Mouse (Mus musculus) adrenal gland (tissue): ENCODE measurements around the gene Cask.

Experiments used
- intact Hi-C: fragments of 180-260 bp; cut with DNase I; formaldehyde crosslinking; loops from one replicate; pipeline ENCODE4 v1.15.1; 2025

Gene Cask

GRCm38 (mm10) chrX:13725573-13726403 lies 125.4 kb downstream of the Cask start:
- intact Hi-C loops: no loop called here

GRCm38 (mm10) chrX:13720296-13720829 lies 130.8 kb downstream of the Cask start:
- intact Hi-C loops: no loop called here

GRCm38 (mm10) chrX:13718283-13718682 lies 132.9 kb downstream of the Cask start:
- intact Hi-C loops: loop anchor here (10.0 kb wide), 1 partner anchor 127 kb away; no protein-coding TSS in a partner anchor

- intact Hi-C loops: loop anchor here (10.0 kb wide), 1 partner anchor 128 kb away; no protein-coding TSS in a partner anchor
These were observed 134.2 kb downstream of the Cask start for GRCm38 (mm10) chrX:13716796-13717569.

GRCm38 (mm10) chrX:13710174-13710573 lies 141.0 kb downstream of the Cask start:
- intact Hi-C loops: loop anchor here (10.0 kb wide), 1 partner anchor 135 kb away; no protein-coding TSS in a partner anchor

GRCm38 (mm10) chrX:13705051-13705450 lies 146.1 kb downstream of the Cask start:
- intact Hi-C loops: no loop called here

- intact Hi-C loops: no loop called here
These were observed 150.5 kb downstream of the Cask start for GRCm38 (mm10) chrX:13700681-13701080.

- intact Hi-C loops: no loop called here
These were observed 159.3 kb downstream of the Cask start for GRCm38 (mm10) chrX:13691865-13692264.

- intact Hi-C loops: no loop called here
These were observed 162.8 kb downstream of the Cask start for GRCm38 (mm10) chrX:13688356-13688755.

GRCm38 (mm10) chrX:13686589-13686988 lies 164.6 kb downstream of the Cask start:
- intact Hi-C loops: no loop called here

GRCm38 (mm10) chrX:13681748-13682147 lies 169.4 kb downstream of the Cask start:
- intact Hi-C loops: no loop called here

GRCm38 (mm10) chrX:13673001-13673400 lies 178.2 kb downstream of the Cask start:
- intact Hi-C loops: no loop called here

- intact Hi-C loops: no loop called here
These were observed 180.8 kb downstream of the Cask start for GRCm38 (mm10) chrX:13670342-13670741.

- intact Hi-C loops: no loop called here
These were observed 182.3 kb downstream of the Cask start for GRCm38 (mm10) chrX:13668867-13669266.

- intact Hi-C loops: no loop called here
These were observed 190.1 kb downstream of the Cask start, which contains the start of gene Gpr82 for GRCm38 (mm10) chrX:13661063-13661462. TSS of gene Gpr82 (plus strand) at chrX:13661363.

GRCm38 (mm10) chrX:13659201-13659890 lies 191.8 kb downstream of the Cask start:
- intact Hi-C loops: loop anchor here (5.0 kb wide), 2 partner anchors 197 to 437 kb away; no protein-coding TSS in a partner anchor

GRCm38 (mm10) chrX:13658616-13659140 lies 192.5 kb downstream of the Cask start:
- intact Hi-C loops: loop anchor here (5.0 kb wide), 2 partner anchors 196 to 436 kb away; no protein-coding TSS in a partner anchor

- intact Hi-C loops: loop anchor here (5.0 kb wide), 2 partner anchors 194 to 434 kb away; no protein-coding TSS in a partner anchor
These were observed 194.4 kb downstream of the Cask start for GRCm38 (mm10) chrX:13656721-13657120.

GRCm38 (mm10) chrX:13655906-13656305 lies 195.3 kb downstream of the Cask start:
- intact Hi-C loops: loop anchor here (5.0 kb wide), 2 partner anchors 194 to 434 kb away; no protein-coding TSS in a partner anchor

GRCm38 (mm10) chrX:13655005-13655421 lies 196.2 kb downstream of the Cask start:
- intact Hi-C loops: loop anchor here (5.0 kb wide), 2 partner anchors 193 to 433 kb away; no protein-coding TSS in a partner anchor
